Mouse (Mus musculus) hindbrain, embryonic 14.5 days (tissue): ENCODE measurements around the gene Plekhm2. TPM values are rescaled to one million over a fixed set of nuclear protein-coding genes. Genes with fewer than 3 reads are reported as not detected.

Source experiments
- ATAC-seq: fragments of 200-750 bp; cut with Nextera tagmentation; 2 replicates; pipeline ENCODE4 v1.8.0; 2017; ENCODE audit warnings: moderate number of reproducible peaks, mild to moderate bottlenecking, moderate TSS enrichment, moderate library complexity; ENCODE audit not compliant: low FRiP score
- DNase-seq: peaks from one replicate; pipeline ENCODE4 v3.0.0-alpha.2; 2015; ENCODE audit warnings: low spot score
- H3K27ac ChIP-seq: fragments of 300-500 bp; sonication (generic); 2 replicates; pipeline ENCODE4 v1.5.1; 2014; ENCODE audit warnings: mild to moderate bottlenecking, moderate library complexity
- H3K27me3 ChIP-seq: fragments of 300-500 bp; sonication (generic); 2 replicates; pipeline ENCODE4 v1.6.1; 2014; ENCODE audit warnings: mild to moderate bottlenecking, low read length, mixed read lengths; ENCODE audit not compliant: control insufficient read depth, insufficient read depth
- H3K36me3 ChIP-seq: fragments of 300-500 bp; sonication (generic); replicated peaks from 2 replicates; pipeline ENCODE4 v1.6.1; 2014; ENCODE audit not compliant: control insufficient read depth, insufficient read depth
- H3K4me1 ChIP-seq: fragments of 300-500 bp; sonication (generic); replicated peaks from 2 replicates; pipeline ENCODE4 v1.6.1; 2014; ENCODE audit warnings: antibody characterized with exemption, low read length, mixed read lengths; ENCODE audit not compliant: control insufficient read depth, insufficient read depth
- H3K4me2 ChIP-seq: fragments of 300-500 bp; sonication (generic); replicated peaks from 2 replicates; pipeline ENCODE4 v1.6.1; 2014; ENCODE audit warnings: mild to moderate bottlenecking, moderate library complexity
- H3K4me3 ChIP-seq: fragments of 300-500 bp; sonication (generic); replicated peaks from 2 replicates; pipeline ENCODE4 v1.5.1; 2014; ENCODE audit warnings: mild to moderate bottlenecking, low read length
- H3K9ac ChIP-seq: fragments of 300-500 bp; sonication (generic); 2 replicates; pipeline ENCODE4 v1.6.1; 2014
- H3K9me3 ChIP-seq: fragments of 300-500 bp; sonication (generic); 2 replicates; pipeline ENCODE4 v1.6.1; 2016; ENCODE audit warnings: low read length; ENCODE audit not compliant: control insufficient read depth
- WGBS: fragments of 180-500 bp; shearing (Covaris S2); extraction: QIAGEN DNeasy Blood & Tissue Kit; methylation state at CpG from one replicate; pipeline ENCODE4 v1.1.7; 2014; 5-methylcytosine and 5-hydroxymethylcytosine counted together
- polyA plus RNA-seq: library from polyadenylated mRNA; unstranded; fragments of >200 nt; fragmentation: Nextera tagmentation; extraction: Ambion mirVana; gene quantifications from 2 replicates; pipeline ENCODE4 v1.2.1, GENCODE M21; 2014

Plekhm2 gene
- polyA plus RNA-seq, 1 experiment from 2014 or later: 3.9 TPM

GRCm38 (mm10) chr4:141669898-141670712 is 5.4 kb upstream of the Plekhm2 start:
- no peak for DNase-seq

GRCm38 (mm10) chr4:141664011-141664745 is 521 bp downstream of the Plekhm2 start:
- Histone ChIP-seq H3K9ac (peak overlapping the region; percentile 94), H3K4me3 (peak overlapping the region; percentile 91), H3K27me3 (no peaks in the 10 kb centered on the region), H3K27ac (peak overlapping the region; percentile 86), H3K36me3 (peaks cover 15% of the 10 kb centered on the region), H3K4me1 (peaks cover 16% of the 10 kb centered on the region), H3K4me2 (peak overlapping the region; percentile 79), H3K9me3 (no peaks in the 10 kb centered on the region)
- DNase-seq (peak; percentile 65), ATAC-seq (peak; percentile 83)
- under 1% methylated on average over 59 of the region's 60 CpGs for WGBS

More at GRCm38 (mm10) chr4:141669898-141670712, 5.4 kb upstream of the Plekhm2 start:
- 0 out of 2 replicates have a peak, but pooled peaks cover under 1% of the 10 kb centered on the region for H3K4me1 ChIP-seq
- H3K4me3 ChIP-seq: no peak overlapping the region
- H3K27me3 ChIP-seq: no peaks in the 10 kb centered on the region
- 85% methylated on average over 18 of the region's 18 CpGs for WGBS
- H3K4me2 ChIP-seq: no peak overlapping the region
- no peaks in the 10 kb centered on the region for H3K9me3 ChIP-seq
- no peak overlapping the region for H3K9ac ChIP-seq
- no peak for ATAC-seq
- no peaks in the 10 kb centered on the region for H3K36me3 ChIP-seq
- no peak overlapping the region for H3K27ac ChIP-seq

- H3K4me3 ChIP-seq: peak overlapping the region; percentile 91
- H3K27ac ChIP-seq: peak overlapping the region; percentile 86
- peak; percentile 32 for ATAC-seq
- no peaks in the 10 kb centered on the region for H3K9me3 ChIP-seq
- no peaks in the 10 kb centered on the region for H3K27me3 ChIP-seq
- DNase-seq: peak; percentile 30
- WGBS: 4% methylated on average over 44 of the region's 47 CpGs
- peaks cover 15% of the 10 kb centered on the region for H3K36me3 ChIP-seq
- peak overlapping the region; percentile 94 for H3K9ac ChIP-seq
- peak overlapping the region; percentile 79 for H3K4me2 ChIP-seq
- H3K4me1 ChIP-seq: peaks cover 16% of the 10 kb centered on the region
These were observed 1.4 kb downstream of the Plekhm2 start for GRCm38 (mm10) chr4:141663122-141663931.

GRCm38 (mm10) chr4:141660884-141661283 is 3.8 kb downstream of the Plekhm2 start:
- H3K9ac ChIP-seq: no peak overlapping the region
- peaks cover 16% of the 10 kb centered on the region for H3K4me1 ChIP-seq
- no peak overlapping the region for H3K4me3 ChIP-seq
- DNase-seq: no peak
- no peak for ATAC-seq
- WGBS: 76% methylated on average over 11 of the region's 11 CpGs
- H3K9me3 ChIP-seq: no peaks in the 10 kb centered on the region
- no peaks in the 10 kb centered on the region for H3K27me3 ChIP-seq
- H3K27ac ChIP-seq: no peak overlapping the region
- peaks cover 19% of the 10 kb centered on the region for H3K36me3 ChIP-seq
- H3K4me2 ChIP-seq: no peak overlapping the region

- H3K4me2 ChIP-seq: no peak overlapping the region
These were observed 5.0 kb downstream of the Plekhm2 start for GRCm38 (mm10) chr4:141659739-141660138.

GRCm38 (mm10) chr4:141658846-141659484 is 5.7 kb downstream of the Plekhm2 start:
- Histone ChIP-seq H3K9ac (no peak overlapping the region), H3K4me2 (no peak overlapping the region), H3K4me1 (peaks cover 8% of the 10 kb centered on the region), H3K4me3 (no peak overlapping the region), H3K27ac (no peak overlapping the region), H3K9me3 (no peaks in the 10 kb centered on the region), H3K27me3 (no peaks in the 10 kb centered on the region), H3K36me3 (peaks cover 24% of the 10 kb centered on the region)
- WGBS: 93% methylated on average over 6 of the region's 6 CpGs
- no peak for DNase-seq
- no peak for ATAC-seq

More at GRCm38 (mm10) chr4:141659739-141660138, 5.0 kb downstream of the Plekhm2 start:
- WGBS: 70% methylated on average over 4 of the region's 4 CpGs
- H3K9me3 ChIP-seq: no peaks in the 10 kb centered on the region
- ATAC-seq (no peak), DNase-seq (no peak)
- no peak overlapping the region for H3K9ac ChIP-seq
- no peak overlapping the region for H3K27ac ChIP-seq
- no peak overlapping the region for H3K4me3 ChIP-seq
- H3K4me1 ChIP-seq: peaks cover 12% of the 10 kb centered on the region
- peaks cover 19% of the 10 kb centered on the region for H3K36me3 ChIP-seq
- no peaks in the 10 kb centered on the region for H3K27me3 ChIP-seq

- Histone ChIP-seq H3K4me2 (no peak overlapping the region), H3K9me3 (no peaks in the 10 kb centered on the region), H3K27ac (no peak overlapping the region), H3K27me3 (no peaks in the 10 kb centered on the region), H3K36me3 (peaks cover 29% of the 10 kb centered on the region), H3K4me3 (no peak overlapping the region), H3K9ac (no peak overlapping the region), H3K4me1 (no peaks in the 10 kb centered on the region)
- WGBS: 61% methylated on average over 8 of the region's 8 CpGs
- DNase-seq (no peak), ATAC-seq (no peak)
These were observed 7.8 kb downstream of the Plekhm2 start for GRCm38 (mm10) chr4:141656932-141657331.

- Histone ChIP-seq H3K4me2 (no peak overlapping the region), H3K27me3 (no peaks in the 10 kb centered on the region), H3K27ac (no peak overlapping the region), H3K4me1 (0 out of 2 replicates have a peak, but pooled peaks cover 3% of the 10 kb centered on the region), H3K9ac (no peak overlapping the region), H3K9me3 (no peaks in the 10 kb centered on the region), H3K36me3 (peaks cover 30% of the 10 kb centered on the region), H3K4me3 (no peak overlapping the region)
- no peak for ATAC-seq
- DNase-seq: no peak
- 90% methylated on average over 12 of the region's 12 CpGs for WGBS
These were observed 8.6 kb downstream of the Plekhm2 start for GRCm38 (mm10) chr4:141655908-141656608.
